Mouse (Mus musculus): ENCODE data around the gene Supv3l1. TPM values are rescaled to one million over a fixed set of nuclear protein-coding genes. Genes with fewer than 3 reads are reported as not detected.

Gene Supv3l1
- polyA plus RNA-seq (2012; rRNA removed): 4.4 and 5.9 TPM in 2 replicates

GRCm38 (mm10) chr10:62449364-62450279, at the start of gene Supv3l1, which contains the start of gene 4930507D05Rik:
TSS of gene Supv3l1 (minus strand) at chr10:62449738.
TSS of gene 4930507D05Rik (plus strand) at chr10:62449489.

GRCm38 (mm10) chr10:62486618-62487415, 37.3 kb upstream of the Supv3l1 start, which contains the start of gene Vps26a:
TSS of gene Vps26a (minus strand) at chr10:62486805.

GRCm38 (mm10) chr10:62422255-62422654, 27.3 kb downstream of the Supv3l1 start, which contains the start of gene Hkdc1:
TSS of gene Hkdc1 (minus strand) at chr10:62422491.

GRCm38 (mm10) chr10:62379808-62380207, 69.7 kb downstream of the Supv3l1 start, which contains the start of gene Hk1:
TSS of gene Hk1 (minus strand) at chr10:62379908.

Other genes starting within 250 kb of the Supv3l1 start
- 206 and 220 TPM in 2 replicates for gene Tspan15, start 218.5 kb downstream of the Supv3l1 start, polyA plus RNA-seq (2012; rRNA removed)
- gene Tacr2, start 197.3 kb downstream of the Supv3l1 start, polyA plus RNA-seq (2012; rRNA removed): 10.9 and 18.5 TPM in 2 replicates
- 44.0 and 48.6 TPM in 2 replicates for gene Hk1, start 69.8 kb downstream of the Supv3l1 start, polyA plus RNA-seq (2012; rRNA removed)
- gene Hkdc1, start 27.2 kb downstream of the Supv3l1 start, polyA plus RNA-seq (2012; rRNA removed): 0.02 and 0.24 TPM in 2 replicates
- not detected in 2 replicates for gene 4930507D05Rik, start 249 bp downstream of the Supv3l1 start, polyA plus RNA-seq (2012; rRNA removed)
- 1.4 and 2.5 TPM in 2 replicates for gene Vps26a, start 37.1 kb upstream of the Supv3l1 start, polyA plus RNA-seq (2012; rRNA removed)
- 1.6 and 2.0 TPM in 2 replicates for gene Srgn, start 77.7 kb upstream of the Supv3l1 start, polyA plus RNA-seq (2012; rRNA removed)
- 8.8 and 10.2 TPM in 2 replicates for gene Kif1bp, start 128.7 kb upstream of the Supv3l1 start, polyA plus RNA-seq (2012; rRNA removed)
- 1.4 and 2.1 TPM in 2 replicates for gene Ddx21, start 152.5 kb upstream of the Supv3l1 start, polyA plus RNA-seq (2012; rRNA removed)
- gene Ddx50, start 201.5 kb upstream of the Supv3l1 start, polyA plus RNA-seq (2012; rRNA removed): 1.1 and 1.3 TPM in 2 replicates

Data from stomach, adult 2 months (tissue).